Mouse (Mus musculus) cerebellum, adult 9-11 months (tissue): ENCODE results near the gene Thbs1.
"Not testable (repeated sequence)": the region's sequence is repeated elsewhere in the genome, so short reads cannot be mapped to it uniquely, and the experiment has no call there.

Source experiments
- DNase-seq: peaks from one replicate; pipeline ENCODE4 v3.0.0; 2022

Gene Thbs1

GRCm38 (mm10) chr2:118115647-118116046 lies 4.0 kb downstream of the Thbs1 start:
- no peak for DNase-seq

GRCm38 (mm10) chr2:118116180-118116579 lies 4.5 kb downstream of the Thbs1 start:
- DNase-seq = no peak

GRCm38 (mm10) chr2:118116754-118117290 lies 5.1 kb downstream of the Thbs1 start:
- DNase-seq = no peak

- no peak for DNase-seq
Measured at GRCm38 (mm10) chr2:118117401-118117800, 5.7 kb downstream of the Thbs1 start.

GRCm38 (mm10) chr2:118118045-118118444 lies 6.4 kb downstream of the Thbs1 start:
- no peak for DNase-seq

GRCm38 (mm10) chr2:118118515-118118914 lies 6.8 kb downstream of the Thbs1 start:
- DNase-seq = no peak

- DNase-seq = no peak
Measured at GRCm38 (mm10) chr2:118119684-118120083, 8.0 kb downstream of the Thbs1 start.

GRCm38 (mm10) chr2:118120095-118120494 lies 8.4 kb downstream of the Thbs1 start:
- no peak for DNase-seq

- DNase-seq = no peak
Measured at GRCm38 (mm10) chr2:118120751-118121150, 9.1 kb downstream of the Thbs1 start.

GRCm38 (mm10) chr2:118122291-118122690 lies 10.6 kb downstream of the Thbs1 start:
- DNase-seq = no peak

GRCm38 (mm10) chr2:118123743-118124142 lies 12.1 kb downstream of the Thbs1 start:
- DNase-seq = no peak

- no peak for DNase-seq
Measured at GRCm38 (mm10) chr2:118124437-118124836, 12.8 kb downstream of the Thbs1 start.

- no peak for DNase-seq
Measured at GRCm38 (mm10) chr2:118125211-118125939, 13.7 kb downstream of the Thbs1 start.

GRCm38 (mm10) chr2:118125943-118126470 lies 14.3 kb downstream of the Thbs1 start:
- DNase-seq = no peak

GRCm38 (mm10) chr2:118127516-118128288 lies 16.0 kb downstream of the Thbs1 start:
- no peak for DNase-seq

GRCm38 (mm10) chr2:118128313-118128712 lies 16.6 kb downstream of the Thbs1 start:
- no peak for DNase-seq

- no peak for DNase-seq
Measured at GRCm38 (mm10) chr2:118137071-118137470, 25.4 kb downstream of the Thbs1 start.

GRCm38 (mm10) chr2:118137776-118138175 lies 26.1 kb downstream of the Thbs1 start:
- no peak for DNase-seq

- no peak for DNase-seq
Measured at GRCm38 (mm10) chr2:118139261-118139660, 27.6 kb downstream of the Thbs1 start.

- no peak for DNase-seq
Measured at GRCm38 (mm10) chr2:118141651-118142050, 30.0 kb downstream of the Thbs1 start.

- not testable (repeated sequence) for DNase-seq
Measured at GRCm38 (mm10) chr2:118147749-118148148, 36.1 kb downstream of the Thbs1 start.

GRCm38 (mm10) chr2:118148321-118149142 lies 36.9 kb downstream of the Thbs1 start:
- no peak for DNase-seq
